Mouse (Mus musculus) erythroblast, embryonic 14.5 days (primary cell): ENCODE measurements around the gene Asb8. TPM values are rescaled to one million over a fixed set of nuclear protein-coding genes. Genes with fewer than 3 reads are reported as not detected.

Source experiments
- H3K27me3 ChIP-seq: 2 replicates; pipeline ENCODE4 v1.6.1; 2012; ENCODE audit warnings: inconsistent platforms; ENCODE audit not compliant: control insufficient read depth
- H3K36me3 ChIP-seq: 2 replicates; pipeline ENCODE4 v1.6.1; 2012; ENCODE audit warnings: mild to moderate bottlenecking, inconsistent platforms; ENCODE audit not compliant: control insufficient read depth
- H3K4me1 ChIP-seq: 2 replicates; pipeline ENCODE4 v1.6.1; 2012; ENCODE audit warnings: inconsistent platforms; ENCODE audit not compliant: control insufficient read depth
- H3K4me3 ChIP-seq: replicated peaks from 2 replicates; pipeline ENCODE3; 2012; ENCODE audit warnings: moderate library complexity, mild to moderate bottlenecking, inconsistent platforms
- H3K9me3 ChIP-seq: 2 replicates; pipeline ENCODE4 v1.6.1; 2012; ENCODE audit warnings: low read length, inconsistent platforms, mixed read lengths; ENCODE audit not compliant: control insufficient read depth
- GATA1 ChIP-seq: IDR thresholded peaks from 2 replicates; pipeline ENCODE4 v1.6.1; 2012; ENCODE audit warnings: low read length, inconsistent platforms, mixed read lengths
- TAL1 ChIP-seq: IDR thresholded peaks from 3 replicates; pipeline ENCODE4 v1.6.1; 2012; ENCODE audit warnings: low read length, inconsistent platforms, mixed read lengths
- polyA plus RNA-seq: library from polyadenylated mRNA; stranded (reverse); fragments of >175 nt; gene quantifications from 2 replicates; pipeline ENCODE4 v1.2.3, GENCODE M21; 2012

Asb8 gene
- polyA plus RNA-seq, 1 experiment: 0.43 TPM

GRCm38 (mm10) chr15:98161026-98161805, 4.2 kb downstream of the Asb8 start:
- Histone ChIP-seq H3K27me3 (peaks cover 26% of the 10 kb centered on the region), H3K9me3 (no peaks in the 10 kb centered on the region), H3K36me3 (no peaks in the 10 kb centered on the region), H3K4me3 (no peak overlapping the region), H3K4me1 (no peaks in the 10 kb centered on the region)
- no peak for TF ChIP-seq GATA1
- TF ChIP-seq TAL1: no peak

- H3K4me1 ChIP-seq: no peaks in the 10 kb centered on the region
- no peaks in the 10 kb centered on the region for H3K9me3 ChIP-seq
- peaks cover 3% of the 10 kb centered on the region; the same call in 1 of the 2 replicates for H3K27me3 ChIP-seq
- H3K36me3 ChIP-seq: no peaks in the 10 kb centered on the region
- H3K4me3 ChIP-seq: no peak overlapping the region
- TF ChIP-seq GATA1 (no peak), TAL1 (no peak)
These were observed 8.2 kb downstream of the Asb8 start for GRCm38 (mm10) chr15:98157253-98157652.

- peaks cover 3% of the 10 kb centered on the region; the same call in 1 of the 2 replicates for H3K27me3 ChIP-seq
- H3K4me1 ChIP-seq: no peaks in the 10 kb centered on the region
- TF ChIP-seq TAL1 (no peak), GATA1 (no peak)
- H3K4me3 ChIP-seq: no peak overlapping the region
- H3K36me3 ChIP-seq: no peaks in the 10 kb centered on the region
- no peaks in the 10 kb centered on the region for H3K9me3 ChIP-seq
These were observed 9.5 kb downstream of the Asb8 start for GRCm38 (mm10) chr15:98155944-98156343.

DNA sequence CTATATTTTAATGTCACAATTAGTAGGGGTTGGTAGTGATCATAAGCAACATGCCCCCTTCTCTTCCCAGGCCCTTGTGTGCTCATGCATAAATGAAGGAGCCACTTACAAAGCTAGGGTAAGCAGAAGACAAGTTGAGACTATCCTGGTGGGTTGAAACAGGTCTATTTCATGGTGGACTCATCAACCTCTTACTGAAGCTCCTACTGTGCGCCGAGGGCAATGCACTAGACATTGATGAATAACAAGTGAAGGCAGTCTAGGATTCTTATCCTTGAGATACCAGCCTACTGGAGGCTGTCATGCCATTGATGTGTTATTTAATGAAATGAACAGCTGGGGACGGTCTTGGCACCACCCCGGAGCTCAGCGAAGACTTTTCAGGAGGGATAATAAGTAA, 10.2 kb downstream of the Asb8 start:
- no peaks in the 10 kb centered on the region for H3K27me3 ChIP-seq
- no peaks in the 10 kb centered on the region for H3K36me3 ChIP-seq
- TF ChIP-seq GATA1 (no peak), TAL1 (no peak)

GRCm38 (mm10) chr15:98154631-98155030, 10.8 kb downstream of the Asb8 start:
- Histone ChIP-seq H3K9me3 (no peaks in the 10 kb centered on the region), H3K4me1 (no peaks in the 10 kb centered on the region), H3K36me3 (no peaks in the 10 kb centered on the region), H3K27me3 (no peaks in the 10 kb centered on the region), H3K4me3 (no peak overlapping the region)
- no peak for TF ChIP-seq TAL1
- no peak for TF ChIP-seq GATA1

More for the DNA sequence above, 10.2 kb downstream of the Asb8 start:
- H3K9me3 ChIP-seq: no peaks in the 10 kb centered on the region
- no peaks in the 10 kb centered on the region for H3K4me1 ChIP-seq
- H3K4me3 ChIP-seq: no peak overlapping the region

- H3K36me3 ChIP-seq: no peaks in the 10 kb centered on the region
- H3K4me3 ChIP-seq: no peak overlapping the region
- TF ChIP-seq TAL1: no peak
- no peak for TF ChIP-seq GATA1
- H3K27me3 ChIP-seq: no peaks in the 10 kb centered on the region
- H3K9me3 ChIP-seq: no peaks in the 10 kb centered on the region
- H3K4me1 ChIP-seq: no peaks in the 10 kb centered on the region
These were observed 11.3 kb downstream of the Asb8 start for GRCm38 (mm10) chr15:98154146-98154545.

DNA sequence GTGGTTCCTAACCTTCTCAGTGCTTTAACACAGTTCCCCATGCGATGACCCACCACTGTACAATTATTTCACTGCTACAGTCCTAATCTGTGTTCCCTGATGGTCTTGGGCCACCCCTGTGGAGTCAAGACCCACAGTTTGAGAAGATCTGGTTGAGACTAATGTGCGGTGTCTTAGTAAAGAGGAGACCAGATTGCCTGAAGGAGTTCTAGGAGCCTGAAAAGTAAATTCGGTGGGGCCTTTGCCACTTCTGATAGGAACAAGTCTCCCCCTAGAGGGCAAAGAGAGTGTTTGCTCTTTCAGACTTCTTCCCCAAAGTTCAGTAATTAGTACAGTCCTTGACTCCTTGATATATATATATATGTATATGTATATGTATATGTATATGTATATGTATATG, 11.8 kb downstream of the Asb8 start:
- Histone ChIP-seq H3K4me3 (no peak overlapping the region), H3K27me3 (no peaks in the 10 kb centered on the region), H3K4me1 (no peaks in the 10 kb centered on the region), H3K36me3 (no peaks in the 10 kb centered on the region), H3K9me3 (no peaks in the 10 kb centered on the region)
- TF ChIP-seq GATA1 (no peak), TAL1 (no peak)

GRCm38 (mm10) chr15:98152916-98153315, 12.5 kb downstream of the Asb8 start:
- TF ChIP-seq TAL1: no peak
- TF ChIP-seq GATA1: no peak
- Histone ChIP-seq H3K4me1 (no peaks in the 10 kb centered on the region), H3K9me3 (no peaks in the 10 kb centered on the region), H3K36me3 (no peaks in the 10 kb centered on the region), H3K4me3 (no peak overlapping the region), H3K27me3 (no peaks in the 10 kb centered on the region)

DNA sequence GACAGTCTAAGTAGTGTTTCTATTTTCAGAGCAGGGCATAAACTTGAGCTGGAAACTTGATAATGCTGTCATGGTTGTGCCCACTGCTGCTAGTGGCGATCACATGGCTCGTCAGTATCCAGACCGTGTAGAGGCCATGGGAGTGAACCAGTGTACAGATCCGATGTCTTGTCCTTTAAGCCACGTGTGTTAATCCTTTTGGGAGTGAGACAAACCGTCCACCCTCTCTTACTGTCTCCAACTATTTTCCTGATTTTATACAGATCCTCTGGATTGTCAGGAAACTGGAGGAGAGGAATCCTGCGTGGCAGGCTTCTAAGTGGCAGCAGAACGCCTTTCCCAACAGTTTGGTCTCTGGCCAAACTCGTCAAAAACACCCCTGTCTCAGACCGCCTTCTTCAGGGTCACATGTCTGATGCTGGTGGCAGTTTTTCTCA, 16.2 kb downstream of the Asb8 start:
- Histone ChIP-seq H3K9me3 (no peaks in the 10 kb centered on the region), H3K4me1 (peaks cover 17% of the 10 kb centered on the region), H3K4me3 (no peak overlapping the region), H3K27me3 (no peaks in the 10 kb centered on the region), H3K36me3 (no peaks in the 10 kb centered on the region)
- no peak for TF ChIP-seq TAL1

DNA sequence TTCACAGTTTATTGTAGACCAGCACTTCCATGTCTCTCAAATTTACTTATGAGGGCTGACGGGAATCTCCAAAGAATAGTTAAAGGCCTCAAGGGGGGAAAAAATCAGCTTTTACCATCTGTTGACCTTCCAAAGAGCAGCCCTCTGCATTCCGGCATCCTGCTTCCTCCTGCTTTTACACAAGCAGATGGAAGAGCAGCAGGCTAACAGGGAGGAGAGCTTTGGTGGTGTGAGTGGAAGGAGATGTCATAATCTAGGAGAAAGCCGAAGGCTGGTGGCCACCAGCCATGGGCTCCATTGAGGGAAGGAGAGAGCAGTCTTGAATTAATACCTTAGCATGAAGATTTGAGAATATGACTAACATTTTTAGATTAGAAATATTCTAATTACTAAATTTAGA, 17.1 kb downstream of the Asb8 start:
- H3K36me3 ChIP-seq: no peaks in the 10 kb centered on the region
- no peaks in the 10 kb centered on the region for H3K27me3 ChIP-seq
- H3K4me1 ChIP-seq: peaks cover 19% of the 10 kb centered on the region
- no peaks in the 10 kb centered on the region for H3K9me3 ChIP-seq
- no peak overlapping the region for H3K4me3 ChIP-seq
- TF ChIP-seq TAL1 (no peak), GATA1 (no peak)
